10 mouse cellular contexts compared by ENCODE assay signal in the genomic region with DNA sequence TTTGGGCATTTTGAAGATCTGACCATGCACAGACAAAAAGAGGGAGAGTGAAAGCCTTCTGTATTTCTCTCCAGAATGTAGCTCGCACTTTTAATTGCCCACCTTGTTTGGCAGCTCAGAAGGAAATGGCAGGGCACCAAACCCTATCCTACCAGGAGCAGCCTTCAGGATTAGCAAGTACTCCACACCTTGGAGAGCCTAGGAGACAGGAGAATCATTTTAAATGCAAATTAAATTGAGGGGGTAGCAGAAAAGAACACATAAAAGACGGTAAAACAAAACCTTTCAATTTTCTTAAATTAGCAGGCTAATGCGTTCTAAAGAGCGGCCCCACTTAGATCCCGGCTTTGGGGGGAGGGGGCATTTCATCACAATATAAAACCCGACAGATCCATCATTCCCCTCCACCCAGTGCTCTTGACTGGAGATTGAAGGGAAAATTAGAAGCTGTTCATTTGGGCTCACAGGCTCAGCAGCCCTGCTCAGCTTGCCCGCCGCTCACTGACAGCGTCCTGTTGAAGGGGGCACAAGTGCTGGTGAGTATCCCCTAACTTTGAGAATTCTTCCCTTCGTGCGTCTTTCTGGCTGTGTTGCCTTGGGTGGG. TPM values are rescaled to one million over a fixed set of nuclear protein-coding genes. Genes with fewer than 3 reads are reported as not detected.
DNase-seq lines count a peak whose midpoint lies in the region; ATAC-seq lines count a peak whose summit lies in the region.
"Had no signal": no experiment of that assay in that cellular context is flagged by ENCODE, and none has a peak within 500 bp of the region (broad histone marks: within the 10 kb centered on the region; RNA-seq: fewer than 3 reads in every experiment).

TSS of gene Phactr1 (plus strand) at position 233 of the 604 bp plus-strand sequence.

- H3K9ac ChIP-seq in kidney, embryonic 14.5 days (ENCODE audit: low read depth, low read length): no peak within 1 kb of the TSS
- peak within 1 kb of the TSS; percentile 4; the same call in 1 of the 2 replicates for H3K9ac ChIP-seq in forebrain, embryonic 14.5 days (ENCODE audit: low read length)
- no peak within 1 kb of the TSS for H3K9ac ChIP-seq in liver, embryonic 11.5 days (ENCODE audit: low read depth, low read length)

- no peak for ATAC-seq in kidney, embryonic 14.5 days (ENCODE audit: low FRiP score, low TSS enrichment)
- ATAC-seq in forebrain, embryonic 14.5 days: peak; percentile 76
- ATAC-seq in liver, embryonic 11.5 days (replicated peaks; ENCODE audit: low FRiP score): no peak

- H3K27me3 ChIP-seq in kidney, embryonic 14.5 days (ENCODE audit: control insufficient read depth, insufficient read depth, low read length): no peaks in the 10 kb centered on the region; the same call in 1 of the 2 replicates
- H3K27me3 ChIP-seq in forebrain, embryonic 14.5 days (replicated peaks; ENCODE audit: control insufficient read depth, insufficient read depth, low read length): no peaks in the 10 kb centered on the region
- no peaks in the 10 kb centered on the region for H3K27me3 ChIP-seq in liver, embryonic 11.5 days (replicated peaks; ENCODE audit: control insufficient read depth, insufficient read depth, low read length)

- WGBS in kidney, embryonic 14.5 days: 10% methylated on average over 11 of the region's 11 CpGs
- 2% methylated on average over 11 of the region's 11 CpGs for WGBS in forebrain, embryonic 14.5 days
- 38% methylated on average over 11 of the region's 11 CpGs for WGBS in liver, embryonic 11.5 days

- no peaks in the 10 kb centered on the region for H3K9me3 ChIP-seq in kidney, embryonic 14.5 days (ENCODE audit: control insufficient read depth, low read length)
- H3K9me3 ChIP-seq in forebrain, embryonic 14.5 days (replicated peaks; ENCODE audit: control insufficient read depth, low read length): no peaks in the 10 kb centered on the region
- H3K9me3 ChIP-seq in liver, embryonic 11.5 days (ENCODE audit: control insufficient read depth, low read length): no peaks in the 10 kb centered on the region

- no peaks in the 10 kb centered on the region for H3K36me3 ChIP-seq in kidney, embryonic 14.5 days (ENCODE audit: control insufficient read depth, insufficient read depth, low read length)
- no peaks in the 10 kb centered on the region for H3K36me3 ChIP-seq in forebrain, embryonic 14.5 days (ENCODE audit: control insufficient read depth, insufficient read depth, low read length)
- H3K36me3 ChIP-seq in liver, embryonic 11.5 days (ENCODE audit: control insufficient read depth, insufficient read depth, low read length): no peaks in the 10 kb centered on the region

- H3K4me3 ChIP-seq in kidney, embryonic 14.5 days (ENCODE audit: low read length): 0 out of 2 replicates have a peak within 1 kb of the TSS, but pooled peaks have one; percentile 12
- peak within 1 kb of the TSS; percentile 15 for H3K4me3 ChIP-seq in forebrain, embryonic 14.5 days (ENCODE audit: low read depth, low read length)
- no peak within 1 kb of the TSS for H3K4me3 ChIP-seq in liver, embryonic 11.5 days (ENCODE audit: low read depth, low read length)

- DNase-seq in kidney, postnatal 36 days: no peak
- DNase-seq in brain, adult 2 months (ENCODE audit: low read depth, low spot score): peak; percentile 68
- DNase-seq in forebrain, embryonic 14.5 days (ENCODE audit: low spot score): peak; percentile 76
- DNase-seq in left cerebral cortex, postnatal 10 days (ENCODE audit: extremely low spot score in 1 of 2, low spot score in 2 of 2): no peak
- DNase-seq in MN1 (ENCODE audit: low spot score): no peak
- DNase-seq in embryo, embryonic 11 days: no peak
- DNase-seq in liver, embryonic 11.5 days (ENCODE audit: low spot score): no peak
- DNase-seq: adrenal gland, postnatal 36 days; liver had no signal

- no peak within 1 kb of the TSS for H3K27ac ChIP-seq in kidney, embryonic 14.5 days (ENCODE audit: low read depth, low read length)
- H3K27ac ChIP-seq in forebrain, embryonic 14.5 days (ENCODE audit: low read depth, low read length): no peak within 1 kb of the TSS
- H3K27ac ChIP-seq in liver, embryonic 11.5 days (ENCODE audit: low read depth, low read length): no peak within 1 kb of the TSS

- intact Hi-C loops in left cerebral cortex, postnatal 10 days (cut with DNase I): no loop called here

- H3K4me1 ChIP-seq in kidney, embryonic 14.5 days (ENCODE audit: control insufficient read depth, insufficient read depth, low read length): no peaks in the 10 kb centered on the region
- H3K4me1 ChIP-seq in forebrain, embryonic 14.5 days (ENCODE audit: control insufficient read depth, insufficient read depth, low read length): peaks cover 17% of the 10 kb centered on the region
- no peaks in the 10 kb centered on the region for H3K4me1 ChIP-seq in liver, embryonic 11.5 days (replicated peaks; ENCODE audit: control insufficient read depth, insufficient read depth, low read length)

- peak within 1 kb of the TSS; percentile 8; the same call in 1 of the 2 replicates for H3K4me2 ChIP-seq in kidney, embryonic 14.5 days (replicated peaks; ENCODE audit: low read depth, low read length)
- H3K4me2 ChIP-seq in forebrain, embryonic 14.5 days (ENCODE audit: low read length): peak within 1 kb of the TSS; percentile 43
- H3K4me2 ChIP-seq in liver, embryonic 11.5 days: no peak within 1 kb of the TSS

RNA-seq across cellular contexts. Expression of gene Phactr1, which starts in this region (rescaled TPM):
- 24.8 and 26.6 TPM in 2 replicates for polyA plus RNA-seq in kidney, embryonic 14.5 days (2014; fragmentation: Nextera tagmentation; extraction: Ambion mirVana)
- 47.3 and 56.1 TPM in 2 replicates for polyA plus RNA-seq in forebrain, embryonic 14.5 days (2014; fragmentation: Nextera tagmentation; extraction: Ambion mirVana)
- total RNA-seq in left cerebral cortex, postnatal 10 days (2021): 100 to 1,000 TPM; 384 to 390 TPM
- polyA plus RNA-seq in liver, embryonic 11.5 days (2014; fragmentation: Nextera tagmentation; extraction: Ambion mirVana): 1.3 and 1.4 TPM in 2 replicates

Comparison
In these comparisons a context has a peak if more than half of its experiments do, and no peak if none do; other contexts are left out.
1. RNA of gene Phactr1 (polyA plus RNA-seq): 47.3 to 56.1 TPM in forebrain, embryonic 14.5 days and 24.8 to 26.6 TPM in kidney, embryonic 14.5 days; 1.3 to 1.4 TPM in liver, embryonic 11.5 days; every median in the first group is over 10 times any median in the second.
2. DNase-seq: peak in brain, adult 2 months (single experiment) and forebrain, embryonic 14.5 days (single experiment); none in kidney, postnatal 36 days (0 of 2), left cerebral cortex, postnatal 10 days (0 of 2), MN1 (single experiment), embryo, embryonic 11 days (single experiment) and liver, embryonic 11.5 days (single experiment).